Mouse (Mus musculus) midbrain, embryonic 14.5 days (tissue): Measurements from ENCODE around the gene Ift122. TPM values are rescaled to one million over a fixed set of nuclear protein-coding genes. Genes with fewer than 3 reads are reported as not detected.

Experiments
- ATAC-seq: fragments of 200-750 bp; cut with Nextera tagmentation; 2 replicates; pipeline ENCODE4 v1.8.0; 2017; ENCODE audit warnings: moderate number of reproducible peaks, moderate library complexity; ENCODE audit not compliant: low FRiP score, low TSS enrichment
- DNase-seq: peaks from one replicate; pipeline ENCODE4 v3.0.0-alpha.2; 2015
- H3K27ac ChIP-seq: fragments of 300-500 bp; sonication (generic); replicated peaks from 2 replicates; pipeline ENCODE4 v1.5.1; 2014; ENCODE audit warnings: mild to moderate bottlenecking, low read depth, low read length, moderate library complexity
- H3K27me3 ChIP-seq: fragments of 300-500 bp; sonication (generic); 2 replicates; pipeline ENCODE4 v1.6.1; 2014; ENCODE audit warnings: low read length, control low read depth, mixed read lengths; ENCODE audit not compliant: control insufficient read depth, insufficient read depth
- H3K36me3 ChIP-seq: fragments of 300-500 bp; sonication (generic); 2 replicates; pipeline ENCODE4 v1.6.1; 2014; ENCODE audit warnings: low read length, control low read depth; ENCODE audit not compliant: control insufficient read depth, insufficient read depth
- H3K4me1 ChIP-seq: fragments of 300-500 bp; sonication (generic); 2 replicates; pipeline ENCODE4 v1.6.1; 2014; ENCODE audit warnings: mild to moderate bottlenecking, antibody characterized with exemption, low read length, control low read depth; ENCODE audit not compliant: control insufficient read depth, insufficient read depth
- H3K4me2 ChIP-seq: fragments of 300-500 bp; sonication (generic); 2 replicates; pipeline ENCODE4 v1.6.1; 2014; ENCODE audit warnings: mild to moderate bottlenecking, low read length, moderate library complexity
- H3K4me3 ChIP-seq: fragments of 300-500 bp; sonication (generic); replicated peaks from 2 replicates; pipeline ENCODE4 v1.5.1; 2014; ENCODE audit warnings: low read depth, low read length
- H3K9ac ChIP-seq: fragments of 300-500 bp; sonication (generic); replicated peaks from 2 replicates; pipeline ENCODE4 v1.6.1; 2014; ENCODE audit warnings: mild to moderate bottlenecking, low read length, moderate library complexity
- H3K9me3 ChIP-seq: fragments of 300-500 bp; sonication (generic); 2 replicates; pipeline ENCODE4 v1.6.1; 2016; ENCODE audit warnings: low read length, control low read depth, mixed read lengths; ENCODE audit not compliant: control insufficient read depth
- WGBS: fragments of 180-500 bp; shearing (Covaris S2); extraction: QIAGEN DNeasy Blood & Tissue Kit; methylation state at CpG from one replicate; pipeline ENCODE4 v1.1.7; 2014; 5-methylcytosine and 5-hydroxymethylcytosine counted together
- polyA plus RNA-seq: library from polyadenylated mRNA; unstranded; fragments of >200 nt; fragmentation: Nextera tagmentation; extraction: Ambion mirVana; gene quantifications from 2 replicates; pipeline ENCODE4 v1.2.1, GENCODE M21; 2014

The Ift122 gene
- polyA plus RNA-seq, 1 experiment from 2014 or later: 28.1 TPM

DNA sequence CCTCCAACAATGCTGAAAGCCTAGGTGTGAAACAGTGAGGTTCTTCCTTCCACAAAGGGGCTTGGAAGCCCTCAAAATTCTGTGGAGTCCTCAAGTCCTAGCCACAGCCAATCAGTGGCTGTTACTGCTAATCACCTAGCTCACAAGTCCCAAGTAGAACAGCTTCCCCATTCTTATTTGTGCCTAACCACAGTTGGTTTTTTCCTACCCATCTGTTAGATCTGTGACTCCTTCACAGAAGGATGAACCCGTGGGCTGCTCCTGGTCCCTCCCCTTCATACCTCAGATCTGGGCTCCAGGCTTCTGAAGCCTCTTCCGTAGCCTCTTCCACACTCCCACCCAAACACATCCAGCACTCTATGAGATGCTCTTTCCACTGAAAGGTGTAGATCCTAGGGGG lies 53.6 kb downstream of the Ift122 start:
- peaks cover 26% of the 10 kb centered on the region for H3K36me3 ChIP-seq
- H3K4me3 ChIP-seq: no peak overlapping the region
- H3K4me1 ChIP-seq: no peaks in the 10 kb centered on the region
- H3K9ac ChIP-seq: no peak overlapping the region
- no peak overlapping the region for H3K27ac ChIP-seq
- no peak overlapping the region for H3K4me2 ChIP-seq
- WGBS: 84% methylated on average over 2 of the region's 2 CpGs
- no peaks in the 10 kb centered on the region for H3K9me3 ChIP-seq
- no peak for ATAC-seq
- H3K27me3 ChIP-seq: no peaks in the 10 kb centered on the region
- no peak for DNase-seq

DNA sequence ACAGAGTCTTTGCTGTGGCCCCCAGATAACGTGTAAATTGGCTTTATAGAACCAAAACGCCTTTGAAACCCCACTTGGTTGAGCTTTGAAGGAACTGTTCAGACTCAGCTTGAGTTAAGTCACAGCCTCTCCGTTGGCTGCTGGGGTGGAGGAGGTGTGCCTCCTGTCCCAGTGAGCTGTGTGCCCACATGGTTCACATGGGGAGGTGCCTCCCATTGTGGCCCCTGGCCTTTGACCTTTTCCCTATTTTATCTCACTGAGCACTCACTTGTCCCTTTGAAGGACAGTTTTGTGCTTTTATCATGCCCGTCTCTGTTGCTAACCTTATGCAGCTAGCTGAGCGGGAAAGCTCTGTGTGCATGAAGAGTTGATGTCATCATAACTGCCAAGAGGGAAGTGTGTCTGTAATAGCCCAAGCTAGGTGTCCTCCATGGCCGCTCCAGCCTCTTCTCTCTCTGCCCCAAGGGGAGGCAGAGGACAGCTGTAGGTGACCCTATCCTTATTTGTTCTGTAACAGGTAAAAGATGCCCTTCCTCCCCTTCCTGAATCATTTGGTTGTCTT lies 55.2 kb downstream of the Ift122 start:
- H3K4me3 ChIP-seq: no peak overlapping the region
- no peaks in the 10 kb centered on the region for H3K4me1 ChIP-seq
- no peak overlapping the region for H3K4me2 ChIP-seq
- H3K27me3 ChIP-seq: no peaks in the 10 kb centered on the region
- ATAC-seq (no peak), DNase-seq (no peak)
- no peaks in the 10 kb centered on the region for H3K9me3 ChIP-seq
- peaks cover 28% of the 10 kb centered on the region for H3K36me3 ChIP-seq
- WGBS: 35% methylated on average over 6 of the region's 6 CpGs
- H3K27ac ChIP-seq: no peak overlapping the region
- H3K9ac ChIP-seq: no peak overlapping the region

DNA sequence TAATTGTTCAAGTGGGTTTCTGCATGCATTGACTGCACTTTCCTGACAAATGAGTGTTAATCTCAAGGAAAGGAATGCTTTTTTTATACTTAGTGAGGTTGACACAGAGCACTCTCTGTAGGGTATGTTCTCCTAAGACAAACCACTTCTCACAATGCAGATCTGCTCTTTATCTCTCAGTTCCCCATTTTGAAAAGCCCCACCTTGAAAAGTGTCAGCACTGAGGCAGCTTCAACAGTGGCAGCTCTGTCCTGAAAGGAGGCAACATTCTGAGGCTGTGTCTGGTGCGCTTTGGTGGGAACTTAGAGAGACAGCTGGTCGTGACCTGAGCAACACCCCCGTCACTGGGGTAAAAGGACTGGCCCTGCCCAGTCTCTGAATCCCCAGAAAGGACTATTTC lies 55.8 kb downstream of the Ift122 start:
- DNase-seq: no peak
- no peaks in the 10 kb centered on the region for H3K4me1 ChIP-seq
- H3K4me2 ChIP-seq: no peak overlapping the region
- H3K9ac ChIP-seq: no peak overlapping the region
- peaks cover 28% of the 10 kb centered on the region for H3K36me3 ChIP-seq
- 63% methylated on average over 3 of the region's 3 CpGs for WGBS
- no peaks in the 10 kb centered on the region for H3K9me3 ChIP-seq
- H3K4me3 ChIP-seq: no peak overlapping the region
- no peak for ATAC-seq
- H3K27me3 ChIP-seq: no peaks in the 10 kb centered on the region
- no peak overlapping the region for H3K27ac ChIP-seq

- Histone ChIP-seq H3K9me3 (no peaks in the 10 kb centered on the region), H3K4me2 (no peak overlapping the region), H3K36me3 (peaks cover 21% of the 10 kb centered on the region), H3K4me1 (no peaks in the 10 kb centered on the region), H3K27me3 (no peaks in the 10 kb centered on the region), H3K27ac (no peak overlapping the region), H3K4me3 (no peak overlapping the region), H3K9ac (no peak overlapping the region)
- DNase-seq: no peak
- WGBS: 76% methylated on average over 8 of the region's 8 CpGs
- ATAC-seq: no peak
These were observed 56.7 kb downstream of the Ift122 start for GRCm38 (mm10) chr6:115909940-115910339.

DNA sequence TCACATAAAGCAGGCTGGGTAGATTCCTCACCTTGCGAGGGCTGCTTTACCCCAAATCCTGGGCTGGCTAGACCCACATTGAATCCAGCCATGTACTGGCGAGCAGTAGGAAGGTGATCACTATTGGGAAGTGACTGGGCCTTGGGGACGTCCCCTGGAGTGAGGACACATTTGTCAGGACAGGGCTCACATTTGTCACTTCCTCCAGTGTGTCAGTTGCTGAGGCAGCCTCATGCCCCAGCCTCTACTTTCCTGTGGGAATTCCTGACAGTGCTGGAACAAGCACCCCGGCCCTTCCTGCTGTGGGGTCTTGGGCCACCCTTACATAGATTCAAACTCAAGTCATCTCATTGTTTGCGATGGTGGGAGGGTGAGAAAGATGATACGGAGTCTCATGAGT lies 58.5 kb downstream of the Ift122 start:
- ATAC-seq: no peak
- no peak overlapping the region for H3K4me3 ChIP-seq
- no peak overlapping the region for H3K4me2 ChIP-seq
- H3K4me1 ChIP-seq: no peaks in the 10 kb centered on the region
- no peaks in the 10 kb centered on the region for H3K9me3 ChIP-seq
- H3K9ac ChIP-seq: no peak overlapping the region
- WGBS: 88% methylated on average over 6 of the region's 6 CpGs
- H3K27ac ChIP-seq: no peak overlapping the region
- DNase-seq: no peak
- peaks cover 13% of the 10 kb centered on the region; the same call in 1 of the 2 replicates for H3K36me3 ChIP-seq
- no peaks in the 10 kb centered on the region for H3K27me3 ChIP-seq

- H3K4me3 ChIP-seq: no peak overlapping the region
- no peaks in the 10 kb centered on the region for H3K4me1 ChIP-seq
- ATAC-seq: no peak
- H3K27ac ChIP-seq: no peak overlapping the region
- H3K27me3 ChIP-seq: no peaks in the 10 kb centered on the region
- no peak overlapping the region for H3K4me2 ChIP-seq
- WGBS: 88% methylated on average over 10 of the region's 10 CpGs
- no peak for DNase-seq
- no peaks in the 10 kb centered on the region for H3K9me3 ChIP-seq
- H3K9ac ChIP-seq: no peak overlapping the region
- peaks cover 11% of the 10 kb centered on the region; the same call in 1 of the 2 replicates for H3K36me3 ChIP-seq
These were observed 60.2 kb downstream of the Ift122 start for GRCm38 (mm10) chr6:115913482-115913881.

DNA sequence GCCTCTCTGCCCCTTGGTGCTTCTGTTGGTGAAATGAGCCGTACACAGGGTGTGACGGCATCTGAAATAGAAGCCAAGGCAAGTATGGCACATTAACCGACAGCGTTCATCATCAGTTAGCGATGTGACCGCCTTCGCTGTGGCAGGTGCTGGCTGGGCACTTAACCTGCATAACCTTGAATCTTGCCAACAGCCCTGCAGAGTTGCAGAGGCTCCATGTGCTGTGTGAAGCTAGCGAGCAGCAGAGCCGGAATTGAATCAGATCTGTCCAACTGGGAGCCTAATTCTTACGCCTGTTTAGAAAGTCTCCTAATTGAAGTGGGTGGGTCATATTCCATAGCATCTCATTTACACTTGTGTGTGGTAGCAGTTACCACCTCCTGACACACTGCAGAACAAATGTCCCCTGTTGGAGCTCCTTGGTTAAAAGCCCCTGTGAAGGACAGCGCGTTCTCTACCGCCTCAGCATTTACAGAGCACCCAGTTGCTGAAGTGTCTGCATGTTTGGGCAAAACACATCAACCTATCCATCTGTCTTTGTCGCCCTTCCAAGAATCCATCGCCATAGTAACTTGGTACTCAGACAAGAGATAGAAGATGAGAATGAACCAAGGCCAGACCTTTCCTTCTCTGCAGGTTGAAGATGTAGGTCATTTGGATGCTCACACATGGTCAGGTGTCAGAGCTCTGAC lies 61.4 kb downstream of the Ift122 start:
- DNase-seq (no peak), ATAC-seq (no peak)
- Histone ChIP-seq H3K4me1 (no peaks in the 10 kb centered on the region), H3K27ac (no peak overlapping the region), H3K4me3 (no peak overlapping the region), H3K27me3 (no peaks in the 10 kb centered on the region), H3K36me3 (peaks cover 11% of the 10 kb centered on the region; the same call in 1 of the 2 replicates), H3K9me3 (no peaks in the 10 kb centered on the region), H3K9ac (no peak overlapping the region), H3K4me2 (no peak overlapping the region)
- 91% methylated on average over 15 of the region's 15 CpGs for WGBS

DNA sequence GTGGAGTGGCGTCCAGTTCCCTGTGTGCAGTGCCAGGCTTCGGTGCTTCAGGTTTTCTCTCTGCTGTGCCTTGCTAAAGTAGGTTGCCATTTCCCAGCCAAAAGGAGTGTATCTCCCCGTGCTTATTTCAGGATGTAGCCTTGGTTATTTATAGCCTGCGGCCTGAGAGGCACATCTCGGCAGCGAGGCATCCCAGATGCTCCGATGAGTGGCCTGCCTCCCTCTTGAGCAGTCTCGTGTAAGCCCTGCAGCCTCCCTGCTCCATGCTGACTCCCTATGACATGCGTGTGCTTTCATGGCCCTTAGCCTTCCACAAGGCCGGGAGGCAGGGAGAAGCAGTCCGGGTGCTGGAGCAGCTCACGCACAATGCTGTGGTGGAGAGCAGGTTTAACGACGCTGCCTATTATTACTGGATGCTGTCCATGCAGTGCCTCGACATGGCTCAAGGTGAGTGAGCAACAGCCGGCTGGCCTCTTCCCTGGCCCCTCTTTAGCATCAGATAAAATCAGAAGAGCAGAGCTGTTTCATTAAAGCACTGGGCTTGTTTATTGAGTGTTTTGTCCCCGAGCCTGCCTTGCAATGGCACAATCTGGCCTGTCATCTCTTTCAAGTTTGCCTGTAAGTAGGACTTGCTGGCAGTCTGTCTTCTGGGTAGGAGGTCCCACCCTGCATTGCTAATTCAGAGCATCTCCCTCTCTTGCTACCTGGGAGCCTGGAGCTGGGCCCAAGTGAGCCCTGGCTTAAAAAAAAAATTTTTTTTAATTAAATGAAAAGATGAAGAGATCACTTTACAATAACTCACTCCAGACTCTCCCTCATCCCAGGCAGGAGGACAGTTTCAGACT lies 62.6 kb downstream of the Ift122 start:
- 81% methylated on average over 17 of the region's 17 CpGs for WGBS
- no peak for DNase-seq

More for the DNA sequence above, 62.6 kb downstream of the Ift122 start:
- Histone ChIP-seq H3K4me1 (no peaks in the 10 kb centered on the region), H3K9me3 (no peaks in the 10 kb centered on the region), H3K36me3 (peaks cover 11% of the 10 kb centered on the region; the same call in 1 of the 2 replicates), H3K9ac (no peak overlapping the region), H3K4me2 (no peak overlapping the region), H3K27ac (no peak overlapping the region), H3K27me3 (no peaks in the 10 kb centered on the region), H3K4me3 (no peak overlapping the region)
- ATAC-seq: no peak
